Comparison of ENCODE assay signal across 7 mouse cellular contexts in genomic region chr8:70131166-70131883, GRCm38 (mm10). TPM values are rescaled to one million over a fixed set of nuclear protein-coding genes. Genes with fewer than 3 reads are reported as not detected.
A peak's percentile ranks its signal among the peaks of the same experiment; 100 is the strongest.
DNase-seq lines count a peak whose midpoint lies in the region; ATAC-seq and TF ChIP-seq lines count a peak whose summit lies in the region.

Nr2c2ap (plus strand) TSS chr8:70131333.

- H3K4me3 ChIP-seq in intestine, embryonic 15.5 days (replicated peaks): peak within 1 kb of the TSS; percentile 60
- H3K4me3 ChIP-seq in midbrain, embryonic 12.5 days: peak within 1 kb of the TSS; percentile 74
- H3K4me3 ChIP-seq in small intestine, adult 2 months (ENCODE audit: low read depth, low read length): peak within 1 kb of the TSS; percentile 83

- peak within 1 kb of the TSS; percentile 76 for H3K4me2 ChIP-seq in intestine, embryonic 15.5 days (replicated peaks)
- H3K4me2 ChIP-seq in midbrain, embryonic 12.5 days (replicated peaks): peak within 1 kb of the TSS; percentile 86

- peak; percentile 66; the same call in 1 of the 2 replicates for TF ChIP-seq POLR2A in small intestine, adult 2 months (IDR thresholded peaks at IDR 0.05; ENCODE audit: low read depth, low read length)

- ATAC-seq in intestine, embryonic 15.5 days: peak; percentile 94
- peak; percentile 84 for ATAC-seq in midbrain, embryonic 12.5 days (ENCODE audit: low FRiP score, low read depth)

- intact Hi-C loops in gastrocnemius, postnatal 36 days (cut with DNase I): no loop called here
- intact Hi-C loops in left cerebral cortex, postnatal 4 days (cut with DNase I): no loop called here

- H3K27me3 ChIP-seq in intestine, embryonic 15.5 days (replicated peaks): no peaks in the 10 kb centered on the region
- H3K27me3 ChIP-seq in midbrain, embryonic 12.5 days: no peaks in the 10 kb centered on the region
- no peaks in the 10 kb centered on the region for H3K27me3 ChIP-seq in small intestine, adult 2 months (ENCODE audit: control insufficient read depth, insufficient read depth, low read length)

- H3K36me3 ChIP-seq in intestine, embryonic 15.5 days: peaks cover 27% of the 10 kb centered on the region
- H3K36me3 ChIP-seq in midbrain, embryonic 12.5 days: peaks cover 41% of the 10 kb centered on the region
- peaks cover 29% of the 10 kb centered on the region for H3K36me3 ChIP-seq in small intestine, adult 2 months (ENCODE audit: control insufficient read depth, insufficient read depth, low read length)

- 0 out of 2 replicates have a peak within 1 kb of the TSS, but pooled peaks have one; percentile 4 for H3K27ac ChIP-seq in intestine, embryonic 15.5 days
- H3K27ac ChIP-seq in midbrain, embryonic 12.5 days (replicated peaks): 0 out of 2 replicates have a peak within 1 kb of the TSS, but pooled peaks have one; percentile 35
- peak within 1 kb of the TSS; percentile 82 for H3K27ac ChIP-seq in small intestine, adult 2 months (ENCODE audit: insufficient read depth, low read depth, low read length)

- peak within 1 kb of the TSS; percentile 55 for H3K9ac ChIP-seq in intestine, embryonic 15.5 days
- H3K9ac ChIP-seq in midbrain, embryonic 12.5 days (replicated peaks): peak within 1 kb of the TSS; percentile 66

- H3K4me1 ChIP-seq in intestine, embryonic 15.5 days (replicated peaks): peaks cover 17% of the 10 kb centered on the region; the same call in 1 of the 2 replicates
- H3K4me1 ChIP-seq in midbrain, embryonic 12.5 days: peaks cover 12% of the 10 kb centered on the region
- peaks cover 22% of the 10 kb centered on the region for H3K4me1 ChIP-seq in small intestine, adult 2 months (ENCODE audit: control insufficient read depth, insufficient read depth, insufficient read length, low read length)

- WGBS in intestine, embryonic 15.5 days: 1% methylated on average over 37 of the region's 37 CpGs
- WGBS in midbrain, embryonic 12.5 days: 2% methylated on average over 37 of the region's 37 CpGs
- WGBS in small intestine, adult 2 months: under 1% methylated on average over 37 of the region's 37 CpGs

- no peaks in the 10 kb centered on the region for H3K9me3 ChIP-seq in intestine, embryonic 15.5 days
- no peaks in the 10 kb centered on the region for H3K9me3 ChIP-seq in midbrain, embryonic 12.5 days

- peak; percentile 88 for DNase-seq in adrenal gland, adult 2 months
- peak; percentile 94 for DNase-seq in embryo, embryonic 11 days
- peak; percentile 74 to 81 for DNase-seq in gastrocnemius, postnatal 36 days
- DNase-seq in left cerebral cortex, postnatal 4 days: peak; percentile 85

- 0 out of 2 replicates have a peak, but pooled peaks have one; percentile 16 for TF ChIP-seq CTCF in small intestine, adult 2 months (IDR thresholded peaks at IDR 0.05; ENCODE audit: extremely low read depth, insufficient read length, insufficient replicate concordance, low read depth, low read length)

RNA-seq across cellular contexts. Expression of gene Nr2c2ap, which starts in this region (rescaled TPM):
- total RNA-seq in adrenal gland, adult 2 months (2021): 10 to 100 TPM; 19.1 to 20.0 TPM
- 11.9 and 12.4 TPM in 2 replicates for polyA plus RNA-seq in adrenal gland, adult 2 months (2012; rRNA removed)
- 1 to 10 TPM; 4.3 to 4.6 TPM for total RNA-seq in gastrocnemius, postnatal 36 days (2021)
- 47.4 and 48.9 TPM in 2 replicates for polyA plus RNA-seq in intestine, embryonic 15.5 days (2015; fragmentation: Nextera tagmentation; extraction: Ambion mirVana)
- 10 to 100 TPM; 33.0 to 34.5 TPM for total RNA-seq in left cerebral cortex, postnatal 4 days (2021)
- 23.3 and 23.8 TPM in 2 replicates for polyA plus RNA-seq in midbrain, embryonic 12.5 days (2016; fragmentation: Nextera tagmentation; extraction: Ambion mirVana)
- polyA plus RNA-seq in small intestine, adult 2 months (2012; rRNA removed): 4.9 and 9.2 TPM in 2 replicates

Comparison
In these comparisons a context has a peak if more than half of its experiments do, and no peak if none do; other contexts are left out.
1. Peak in every context shown above with its lines: DNase-seq, ATAC-seq, H3K4me3 ChIP-seq and H3K27ac ChIP-seq.
2. H3K27ac ChIP-seq: peak in every context shown above with its lines; median percentile 82 in small intestine, adult 2 months; 35 in midbrain, embryonic 12.5 days; 4 in intestine, embryonic 15.5 days.